Mouse (Mus musculus) liver, adult 2 months (tissue): ENCODE measurements around the gene Acadvl. TPM values are rescaled to one million over a fixed set of nuclear protein-coding genes. Genes with fewer than 3 reads are reported as not detected.

ENCODE experiments used
- DNase-seq: peaks from one replicate; pipeline ENCODE4 v3.0.0-alpha.2; 2011; ENCODE audit warnings: low read depth, low spot score; ENCODE audit errors: extremely low read depth
- H3K27ac ChIP-seq: fragments of 200-500 bp; replicated peaks from 2 replicates; pipeline ENCODE4 v1.5.1; 2012; ENCODE audit warnings: low read depth, mild to moderate bottlenecking, control low read depth, inconsistent platforms, low read length; ENCODE audit not compliant: insufficient read depth
- H3K27me3 ChIP-seq: fragments of 200-500 bp; 2 replicates; pipeline ENCODE4 v1.6.1; 2012; ENCODE audit warnings: mild to moderate bottlenecking, moderate library complexity, low read length, inconsistent platforms; ENCODE audit not compliant: control insufficient read depth, insufficient read depth
- H3K36me3 ChIP-seq: fragments of 200-500 bp; 2 replicates; pipeline ENCODE4 v1.6.1; 2012; ENCODE audit warnings: low read length, inconsistent platforms; ENCODE audit not compliant: control insufficient read depth, insufficient read depth
- H3K4me1 ChIP-seq: fragments of 200-500 bp; 2 replicates; pipeline ENCODE4 v1.6.1; 2011; ENCODE audit warnings: low read length; ENCODE audit not compliant: control insufficient read depth, insufficient read depth
- H3K4me3 ChIP-seq: fragments of 200-500 bp; 2 replicates; pipeline ENCODE4 v1.5.1; 2011; ENCODE audit warnings: low read depth, mild to moderate bottlenecking, control low read depth, low read length, moderate library complexity; ENCODE audit not compliant: insufficient read depth
- H3K79me2 ChIP-seq: fragments of 200-500 bp; 2 replicates; pipeline ENCODE4 v1.6.1; 2012; ENCODE audit warnings: inconsistent platforms, mild to moderate bottlenecking, low read length, moderate library complexity; ENCODE audit not compliant: control insufficient read depth, insufficient read depth
- H3K9ac ChIP-seq: fragments of 200-500 bp; 2 replicates; pipeline ENCODE4 v1.6.1; 2012; ENCODE audit warnings: low read depth, mild to moderate bottlenecking, control low read depth, inconsistent platforms, low read length
- CTCF ChIP-seq: fragments of 200-500 bp; IDR thresholded peaks from 2 replicates; pipeline ENCODE4 v1.5.1; 2011; ENCODE audit warnings: low read depth, low read length, control low read depth
- POLR2A ChIP-seq: fragments of 200-500 bp; IDR thresholded peaks from 2 replicates; pipeline ENCODE4 v1.6.1; 2011; ENCODE audit warnings: low read length, control low read depth; ENCODE audit not compliant: insufficient read depth; ENCODE audit errors: extremely low read depth
- WGBS: fragments of 180-500 bp; shearing (Covaris S2); methylation state at CpG from one replicate; pipeline ENCODE4 v1.1.7; 2018; 5-methylcytosine and 5-hydroxymethylcytosine counted together
- polyA plus RNA-seq: library from polyadenylated mRNA; depleted of rRNA; stranded (reverse); fragments of >200 nt; gene quantifications from 2 replicates; pipeline ENCODE4 v1.2.3, GENCODE M21; 2012
- total RNA-seq: library from RNA; depleted of rRNA; stranded (reverse); fragments of >200 nt; gene quantifications from 2 replicates; pipeline ENCODE4 v1.2.3, GENCODE M21; 2014

The Acadvl gene
- total and polyA plus RNA-seq, 2 experiments = 302 to 344 TPM

DNA sequence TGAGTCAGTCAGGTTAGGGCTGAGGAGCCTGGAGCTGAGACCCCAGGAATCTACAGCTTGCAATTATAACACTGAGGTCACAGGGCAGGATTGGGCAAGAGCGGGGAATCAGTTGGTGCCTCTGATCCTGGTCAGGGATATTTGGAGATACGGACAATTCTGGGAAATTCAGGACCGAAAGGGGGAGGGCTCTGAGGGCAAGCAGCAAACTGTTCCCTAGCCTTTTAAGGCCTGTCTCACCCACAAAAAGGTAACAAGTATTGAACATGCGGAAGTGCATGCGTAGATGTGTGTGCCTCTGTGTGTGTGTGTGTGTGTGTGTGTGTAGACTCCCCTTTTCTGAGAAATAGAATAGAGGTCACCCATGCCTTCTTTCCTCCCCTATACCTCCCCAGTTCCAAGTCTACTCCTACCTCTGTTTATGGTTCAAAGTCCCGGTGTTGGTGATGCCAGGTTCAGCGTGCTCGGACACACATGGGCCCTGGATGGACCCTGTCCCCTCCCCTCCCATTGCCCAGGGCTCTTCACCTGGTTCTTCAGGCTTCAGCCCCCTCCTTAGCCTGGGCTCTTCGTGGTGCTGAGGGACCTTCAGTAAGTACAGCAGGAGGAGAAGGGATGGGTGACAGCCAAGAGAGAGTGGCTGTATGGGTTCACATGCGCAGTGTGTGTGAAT, 38.8 kb upstream of the Acadvl start, which contains the start of gene Asgr1:
TSS of gene Asgr1 (plus strand) at position 188 of the 673 bp plus-strand sequence.
- Histone ChIP-seq H3K27ac (peak within 1 kb of the TSS; percentile 94), H3K4me1 (peaks cover 23% of the 10 kb centered on the region), H3K9ac (peak within 1 kb of the TSS; percentile 88), H3K36me3 (peaks cover 14% of the 10 kb centered on the region), H3K79me2 (peaks cover 5% of the 10 kb centered on the region; the same call in 1 of the 2 replicates), H3K4me3 (peak within 1 kb of the TSS; percentile 76), H3K27me3 (no peaks in the 10 kb centered on the region)
- WGBS = 22% methylated on average over 10 of the region's 10 CpGs
- TF ChIP-seq CTCF (no peak), POLR2A (peak; percentile 65; the same call in 1 of the 2 replicates)
- peak; percentile 97 for DNase-seq

DNA sequence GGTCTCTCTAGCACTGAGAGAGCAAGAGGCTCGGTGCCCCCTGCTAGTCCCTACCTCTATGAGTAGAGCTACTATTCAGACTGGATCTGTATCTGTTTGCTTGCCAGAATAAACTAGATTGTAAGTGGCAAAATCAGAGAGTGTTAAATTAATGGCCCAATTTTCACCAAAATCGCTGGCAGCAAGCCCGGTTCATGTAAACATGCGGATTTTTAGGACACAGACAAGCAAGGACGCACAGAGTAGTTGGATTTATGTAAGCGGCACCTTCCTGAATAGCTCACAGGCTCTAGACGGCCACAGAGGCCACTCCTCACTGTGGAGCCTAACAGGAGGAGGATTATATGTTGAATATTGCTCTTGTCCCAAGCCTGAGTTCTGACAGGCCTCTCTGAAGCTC, 37.9 kb upstream of the Acadvl start:
- H3K27me3 ChIP-seq = no peaks in the 10 kb centered on the region
- peak; percentile 55 for DNase-seq

DNA sequence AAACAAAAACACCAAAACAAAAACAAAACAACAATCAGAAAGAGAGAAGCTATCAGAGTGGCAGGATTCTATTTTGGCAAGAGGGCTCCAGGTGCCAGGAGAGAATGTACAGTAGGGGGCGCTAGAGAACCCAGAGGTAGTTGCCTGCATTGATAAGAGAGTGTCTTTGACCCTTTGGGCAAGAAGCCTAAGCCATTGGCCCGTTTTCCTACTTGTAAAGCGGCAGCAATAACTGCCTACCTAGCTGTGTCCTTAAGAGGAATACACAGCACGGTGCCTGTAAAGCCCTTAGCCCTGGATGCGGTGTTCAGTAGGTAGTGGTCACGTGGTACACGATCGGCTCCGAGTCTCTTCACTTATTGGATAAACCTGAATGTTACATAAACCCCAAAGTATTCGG, 34.6 kb upstream of the Acadvl start:
- Histone ChIP-seq H3K36me3 (no peaks in the 10 kb centered on the region), H3K4me1 (peaks cover 12% of the 10 kb centered on the region), H3K27ac (peak overlapping the region; percentile 68), H3K4me3 (no peak overlapping the region), H3K79me2 (peaks cover under 1% of the 10 kb centered on the region; the same call in 1 of the 2 replicates), H3K27me3 (no peaks in the 10 kb centered on the region), H3K9ac (peak overlapping the region; percentile 58)
- WGBS = 22% methylated on average over 10 of the region's 10 CpGs
- DNase-seq = peak; percentile 94
- no peak for TF ChIP-seq POLR2A
- TF ChIP-seq CTCF = peak; percentile 49; the same call in 1 of the 2 replicates

More for the DNA sequence above, 37.9 kb upstream of the Acadvl start:
- no peak for TF ChIP-seq CTCF
- no peak for TF ChIP-seq POLR2A
- peaks cover 5% of the 10 kb centered on the region; the same call in 1 of the 2 replicates for H3K79me2 ChIP-seq
- H3K36me3 ChIP-seq = peaks cover 14% of the 10 kb centered on the region
- H3K9ac ChIP-seq = peak overlapping the region; percentile 35
- peaks cover 23% of the 10 kb centered on the region for H3K4me1 ChIP-seq
- H3K4me3 ChIP-seq = no peak overlapping the region
- H3K27ac ChIP-seq = peak overlapping the region; percentile 94
- 20% methylated on average over 7 of the region's 7 CpGs for WGBS

DNA sequence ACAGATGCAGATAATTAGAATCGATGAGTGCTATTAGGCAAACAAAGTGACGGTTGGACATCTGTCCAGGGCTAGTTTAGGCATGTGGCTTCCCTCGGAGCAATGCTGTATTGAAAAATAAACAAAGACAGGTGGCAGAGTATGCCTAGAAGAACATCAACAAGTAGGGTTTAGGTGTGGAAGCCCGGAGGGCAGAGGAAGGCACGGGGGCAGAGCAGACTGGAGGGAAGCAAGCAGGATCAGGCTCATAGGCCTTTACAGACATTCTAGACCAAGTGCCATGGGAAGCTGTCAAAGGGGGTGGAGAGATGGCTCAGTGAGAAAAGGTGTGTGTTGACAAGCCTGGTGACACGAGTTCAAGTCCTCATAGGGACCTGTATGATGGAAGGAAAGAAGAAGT, 34.2 kb upstream of the Acadvl start:
- Histone ChIP-seq H3K36me3 (no peaks in the 10 kb centered on the region), H3K27ac (no peak overlapping the region), H3K4me1 (peaks cover 12% of the 10 kb centered on the region), H3K79me2 (no peaks in the 10 kb centered on the region), H3K27me3 (no peaks in the 10 kb centered on the region), H3K4me3 (no peak overlapping the region), H3K9ac (no peak overlapping the region)
- no peak for TF ChIP-seq CTCF
- TF ChIP-seq POLR2A = no peak
- no peak for DNase-seq
- WGBS = 60% methylated on average over 6 of the region's 6 CpGs

GRCm38 (mm10) chr11:70045435-70045834, 30.2 kb upstream of the Acadvl start:
- no peaks in the 10 kb centered on the region for H3K27me3 ChIP-seq
- no peak overlapping the region for H3K9ac ChIP-seq
- 70% methylated on average over 9 of the region's 9 CpGs for WGBS
- H3K79me2 ChIP-seq = no peaks in the 10 kb centered on the region
- no peak overlapping the region for H3K4me3 ChIP-seq
- H3K27ac ChIP-seq = no peak overlapping the region
- DNase-seq = no peak
- H3K4me1 ChIP-seq = no peaks in the 10 kb centered on the region; the same call in 1 of the 2 replicates
- no peaks in the 10 kb centered on the region for H3K36me3 ChIP-seq
- TF ChIP-seq CTCF = no peak
- TF ChIP-seq POLR2A = no peak

GRCm38 (mm10) chr11:70043665-70044064, 28.5 kb upstream of the Acadvl start:
- WGBS = 93% methylated on average over 7 of the region's 7 CpGs
- Histone ChIP-seq H3K4me1 (peaks cover under 1% of the 10 kb centered on the region; the same call in 1 of the 2 replicates), H3K27ac (no peak overlapping the region), H3K4me3 (no peak overlapping the region), H3K79me2 (no peaks in the 10 kb centered on the region), H3K27me3 (no peaks in the 10 kb centered on the region), H3K9ac (no peak overlapping the region), H3K36me3 (no peaks in the 10 kb centered on the region)
- DNase-seq = no peak
- TF ChIP-seq CTCF (no peak), POLR2A (no peak)
